Mouse (Mus musculus): ENCODE results near the gene Ugt1a2.

- TF ChIP-seq GATA1 (IDR thresholded peaks at IDR 0.05; ENCODE audit: low read length): no peak
- TF ChIP-seq TAL1 (IDR thresholded peaks at IDR 0.05; ENCODE audit: low read length): no peak
Observed at GRCm38 (mm10) chr1:88262961-88263360, 62.6 kb downstream of the Ugt1a2 start.
